Mouse (Mus musculus): ENCODE data around the gene Hmgb2. TPM values are rescaled to one million over a fixed set of nuclear protein-coding genes. Genes with fewer than 3 reads are reported as not detected.

Hmgb2 gene
- polyA plus RNA-seq, 1 experiment from 2014 or later = 251 TPM

DNA sequence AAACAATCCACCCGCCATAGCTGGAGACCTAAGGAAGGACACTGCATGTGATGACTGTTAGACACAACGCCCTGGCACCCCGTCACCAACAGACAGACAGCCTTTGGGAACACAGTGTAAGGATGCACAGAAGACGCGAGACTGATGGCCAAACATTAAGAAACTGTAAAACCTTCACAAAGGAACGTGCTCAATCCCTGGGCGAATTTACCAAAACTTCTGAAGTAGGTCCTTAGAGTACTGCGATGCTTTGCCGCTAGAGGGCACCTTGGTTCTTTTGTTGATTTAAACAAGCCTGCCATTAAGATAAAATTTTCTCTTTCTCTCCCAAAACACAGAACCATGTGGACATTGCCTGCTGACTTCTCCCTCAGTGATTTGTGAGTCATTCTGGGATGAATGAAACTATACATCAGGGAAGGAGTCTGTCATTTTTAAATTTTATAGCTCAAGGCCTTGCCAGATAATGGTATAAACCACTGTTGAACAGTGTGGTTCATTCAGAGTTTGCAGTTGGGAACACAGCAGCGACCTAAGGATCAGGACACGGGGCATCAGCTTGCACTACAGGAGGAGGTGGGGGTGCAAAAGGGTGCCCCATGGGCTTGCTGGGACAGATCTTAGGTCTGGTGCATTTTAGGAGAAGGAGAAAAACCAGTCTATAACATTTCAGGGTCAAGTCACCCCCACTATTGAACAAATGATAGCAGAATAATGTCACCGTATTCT lies 28.6 kb downstream of the Hmgb2 start:
- Histone ChIP-seq H3K27ac (ENCODE audit: low read length) (no peak overlapping the region), H3K4me3 (ENCODE audit: low read length) (no peak overlapping the region), H3K4me1 (ENCODE audit: control insufficient read depth, insufficient read depth, low read length) (no peaks in the 10 kb centered on the region; the same call in 1 of the 2 replicates), H3K9me3 (replicated peaks; ENCODE audit: control insufficient read depth, low read length) (no peaks in the 10 kb centered on the region; the same call in 1 of the 2 replicates), H3K36me3 (ENCODE audit: control insufficient read depth, insufficient read depth) (peaks cover 11% of the 10 kb centered on the region; the same call in 1 of the 2 replicates), H3K9ac (ENCODE audit: low read length) (no peak overlapping the region), H3K4me2 (ENCODE audit: low read depth, low read length) (no peak overlapping the region), H3K27me3 (ENCODE audit: control insufficient read depth, insufficient read depth, low read length) (no peaks in the 10 kb centered on the region)
- 42% methylated on average over 12 of the region's 12 CpGs for WGBS
- ATAC-seq (replicated peaks; ENCODE audit: extremely low read depth, insufficient read depth, low FRiP score) = peak; percentile 23

DNA sequence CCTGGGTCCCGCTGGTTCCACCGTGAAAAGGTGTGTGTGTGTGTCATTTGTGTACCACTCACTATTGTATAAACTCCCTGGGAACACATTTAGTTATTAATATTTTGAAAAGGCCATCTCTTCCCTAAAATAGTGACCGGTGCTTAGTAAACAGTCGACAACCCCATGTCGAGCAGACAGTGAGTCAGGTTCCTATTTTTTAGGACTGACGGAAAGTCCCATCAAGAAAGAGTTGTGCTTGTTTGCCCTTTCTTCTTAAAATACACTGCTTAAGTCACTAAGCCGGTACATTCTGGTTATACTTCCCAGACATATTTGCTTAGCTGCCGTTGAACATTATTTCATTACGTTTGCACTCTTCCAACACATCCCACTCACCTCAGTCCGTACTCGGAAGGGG lies 29.2 kb downstream of the Hmgb2 start:
- Histone ChIP-seq H3K9me3 (replicated peaks; ENCODE audit: control insufficient read depth, low read length) (no peaks in the 10 kb centered on the region), H3K4me1 (ENCODE audit: control insufficient read depth, insufficient read depth, low read length) (no peaks in the 10 kb centered on the region; the same call in 1 of the 2 replicates), H3K9ac (ENCODE audit: low read length) (no peak overlapping the region), H3K27ac (ENCODE audit: low read length) (no peak overlapping the region), H3K27me3 (ENCODE audit: control insufficient read depth, insufficient read depth, low read length) (no peaks in the 10 kb centered on the region), H3K36me3 (ENCODE audit: control insufficient read depth, insufficient read depth) (peaks cover 5% of the 10 kb centered on the region; the same call in 1 of the 2 replicates), H3K4me3 (ENCODE audit: low read length) (no peak overlapping the region), H3K4me2 (ENCODE audit: low read depth, low read length) (no peak overlapping the region)
- ATAC-seq (replicated peaks; ENCODE audit: extremely low read depth, insufficient read depth, low FRiP score) = no peak
- 83% methylated on average over 11 of the region's 11 CpGs for WGBS

DNA sequence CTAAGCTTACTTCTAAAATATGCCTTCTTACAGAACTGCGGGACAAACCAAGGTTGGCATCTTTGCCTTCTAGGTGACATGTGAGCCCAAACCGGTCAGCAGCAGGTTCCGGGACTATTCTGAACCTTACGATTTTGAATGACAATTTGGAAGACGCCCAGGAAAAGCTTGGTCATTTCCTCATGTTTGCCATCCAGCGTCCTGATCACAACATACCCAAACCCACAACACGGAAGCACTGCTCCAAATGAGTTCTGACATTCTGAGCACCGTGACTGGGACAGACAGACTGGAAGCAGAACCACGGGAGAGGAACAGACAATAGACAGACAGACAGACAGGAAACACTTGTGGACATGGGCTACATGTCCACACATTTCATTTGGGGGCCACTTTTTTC lies 29.7 kb downstream of the Hmgb2 start:
- Histone ChIP-seq H3K27me3 (ENCODE audit: control insufficient read depth, insufficient read depth, low read length) (no peaks in the 10 kb centered on the region), H3K27ac (ENCODE audit: low read length) (no peak overlapping the region), H3K9ac (ENCODE audit: low read length) (no peak overlapping the region), H3K4me2 (ENCODE audit: low read depth, low read length) (no peak overlapping the region), H3K36me3 (ENCODE audit: control insufficient read depth, insufficient read depth) (0 out of 2 replicates have a peak, but pooled peaks cover under 1% of the 10 kb centered on the region), H3K4me3 (ENCODE audit: low read length) (no peak overlapping the region), H3K4me1 (ENCODE audit: control insufficient read depth, insufficient read depth, low read length) (no peaks in the 10 kb centered on the region; the same call in 1 of the 2 replicates), H3K9me3 (replicated peaks; ENCODE audit: control insufficient read depth, low read length) (no peaks in the 10 kb centered on the region)
- no peak for ATAC-seq (replicated peaks; ENCODE audit: extremely low read depth, insufficient read depth, low FRiP score)
- WGBS = 75% methylated on average over 9 of the region's 9 CpGs

DNA sequence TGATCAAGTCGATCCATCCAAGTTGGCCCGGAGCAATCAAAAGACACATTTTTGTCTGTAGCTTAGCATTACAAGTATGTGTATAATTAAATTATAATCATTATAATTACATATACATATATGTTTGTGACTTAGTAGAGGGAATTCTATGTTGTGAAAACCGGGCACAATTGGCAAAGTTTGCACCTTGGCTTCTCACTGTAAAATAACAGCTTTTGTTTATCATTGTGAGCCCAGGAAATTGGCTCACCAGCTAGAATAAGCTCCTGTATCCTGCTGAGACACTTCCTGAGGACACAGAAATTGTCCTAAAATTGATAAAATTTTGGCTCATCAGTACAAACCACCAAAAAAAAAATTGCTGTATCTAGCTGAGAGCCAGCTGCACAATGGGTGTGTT lies 34.7 kb downstream of the Hmgb2 start:
- no peak overlapping the region for H3K27ac ChIP-seq (ENCODE audit: low read length)

DNA sequence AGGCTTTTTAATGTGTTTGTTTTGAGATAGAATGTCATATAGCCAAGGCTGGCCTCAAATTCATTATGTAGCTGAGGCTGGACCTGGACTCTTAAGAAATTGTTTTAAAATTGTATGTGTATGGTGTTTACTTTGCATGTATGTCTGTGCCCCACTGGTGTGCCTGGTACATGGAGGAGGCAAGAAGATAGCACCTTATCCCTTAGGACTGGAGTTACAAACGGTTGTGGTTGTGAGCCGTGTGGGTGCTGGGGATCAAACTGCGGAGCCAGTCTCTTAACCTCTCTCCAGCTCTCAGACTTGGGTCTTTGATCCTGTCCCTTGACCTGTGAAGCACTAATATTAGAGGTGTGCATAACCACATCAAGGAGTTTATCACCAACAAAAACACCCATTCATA lies 35.1 kb downstream of the Hmgb2 start:
- Histone ChIP-seq H3K4me2 (ENCODE audit: low read depth, low read length) (no peak overlapping the region), H3K36me3 (ENCODE audit: control insufficient read depth, insufficient read depth) (no peaks in the 10 kb centered on the region), H3K27ac (ENCODE audit: low read length) (no peak overlapping the region), H3K9me3 (replicated peaks; ENCODE audit: control insufficient read depth, low read length) (no peaks in the 10 kb centered on the region), H3K27me3 (ENCODE audit: control insufficient read depth, insufficient read depth, low read length) (no peaks in the 10 kb centered on the region), H3K4me3 (ENCODE audit: low read length) (no peak overlapping the region), H3K4me1 (ENCODE audit: control insufficient read depth, insufficient read depth, low read length) (no peaks in the 10 kb centered on the region), H3K9ac (ENCODE audit: low read length) (no peak overlapping the region)
- WGBS = 83% methylated on average over 3 of the region's 3 CpGs
- ATAC-seq (replicated peaks; ENCODE audit: extremely low read depth, insufficient read depth, low FRiP score) = no peak

More for the DNA sequence above, 34.7 kb downstream of the Hmgb2 start:
- Histone ChIP-seq H3K27me3 (ENCODE audit: control insufficient read depth, insufficient read depth, low read length) (no peaks in the 10 kb centered on the region), H3K4me2 (ENCODE audit: low read depth, low read length) (no peak overlapping the region), H3K4me3 (ENCODE audit: low read length) (no peak overlapping the region), H3K36me3 (ENCODE audit: control insufficient read depth, insufficient read depth) (no peaks in the 10 kb centered on the region), H3K9me3 (replicated peaks; ENCODE audit: control insufficient read depth, low read length) (no peaks in the 10 kb centered on the region), H3K9ac (ENCODE audit: low read length) (no peak overlapping the region), H3K4me1 (ENCODE audit: control insufficient read depth, insufficient read depth, low read length) (no peaks in the 10 kb centered on the region)
- 86% methylated on average over 3 of the region's 3 CpGs for WGBS
- no peak for ATAC-seq (replicated peaks; ENCODE audit: extremely low read depth, insufficient read depth, low FRiP score)

DNA sequence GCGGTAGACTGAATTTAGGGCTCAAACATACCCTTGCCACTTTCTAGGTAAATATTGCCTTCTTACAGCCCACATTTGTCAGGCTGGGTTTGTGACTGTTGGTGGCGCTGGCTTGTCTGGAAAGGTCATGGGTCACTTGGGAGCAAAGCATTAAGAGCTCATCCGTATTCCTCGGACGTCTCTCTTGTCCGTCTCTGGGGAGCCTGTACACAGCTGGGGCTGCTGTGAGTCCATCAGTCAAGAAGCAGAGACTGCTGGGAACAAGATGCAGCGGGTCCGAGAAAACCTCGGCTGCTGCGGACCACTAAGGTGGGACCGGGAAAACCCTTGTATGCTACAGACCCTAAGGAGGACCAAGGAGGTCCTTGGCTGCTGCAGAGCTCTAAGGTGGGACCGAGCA lies 35.9 kb downstream of the Hmgb2 start:
- ATAC-seq (replicated peaks; ENCODE audit: extremely low read depth, insufficient read depth, low FRiP score) = no peak
- 76% methylated on average over 12 of the region's 12 CpGs for WGBS
- Histone ChIP-seq H3K36me3 (ENCODE audit: control insufficient read depth, insufficient read depth) (no peaks in the 10 kb centered on the region), H3K27me3 (ENCODE audit: control insufficient read depth, insufficient read depth, low read length) (no peaks in the 10 kb centered on the region), H3K27ac (ENCODE audit: low read length) (no peak overlapping the region), H3K9me3 (replicated peaks; ENCODE audit: control insufficient read depth, low read length) (no peaks in the 10 kb centered on the region), H3K4me3 (ENCODE audit: low read length) (no peak overlapping the region), H3K4me1 (ENCODE audit: control insufficient read depth, insufficient read depth, low read length) (no peaks in the 10 kb centered on the region), H3K9ac (ENCODE audit: low read length) (no peak overlapping the region), H3K4me2 (ENCODE audit: low read depth, low read length) (no peak overlapping the region)

DNA sequence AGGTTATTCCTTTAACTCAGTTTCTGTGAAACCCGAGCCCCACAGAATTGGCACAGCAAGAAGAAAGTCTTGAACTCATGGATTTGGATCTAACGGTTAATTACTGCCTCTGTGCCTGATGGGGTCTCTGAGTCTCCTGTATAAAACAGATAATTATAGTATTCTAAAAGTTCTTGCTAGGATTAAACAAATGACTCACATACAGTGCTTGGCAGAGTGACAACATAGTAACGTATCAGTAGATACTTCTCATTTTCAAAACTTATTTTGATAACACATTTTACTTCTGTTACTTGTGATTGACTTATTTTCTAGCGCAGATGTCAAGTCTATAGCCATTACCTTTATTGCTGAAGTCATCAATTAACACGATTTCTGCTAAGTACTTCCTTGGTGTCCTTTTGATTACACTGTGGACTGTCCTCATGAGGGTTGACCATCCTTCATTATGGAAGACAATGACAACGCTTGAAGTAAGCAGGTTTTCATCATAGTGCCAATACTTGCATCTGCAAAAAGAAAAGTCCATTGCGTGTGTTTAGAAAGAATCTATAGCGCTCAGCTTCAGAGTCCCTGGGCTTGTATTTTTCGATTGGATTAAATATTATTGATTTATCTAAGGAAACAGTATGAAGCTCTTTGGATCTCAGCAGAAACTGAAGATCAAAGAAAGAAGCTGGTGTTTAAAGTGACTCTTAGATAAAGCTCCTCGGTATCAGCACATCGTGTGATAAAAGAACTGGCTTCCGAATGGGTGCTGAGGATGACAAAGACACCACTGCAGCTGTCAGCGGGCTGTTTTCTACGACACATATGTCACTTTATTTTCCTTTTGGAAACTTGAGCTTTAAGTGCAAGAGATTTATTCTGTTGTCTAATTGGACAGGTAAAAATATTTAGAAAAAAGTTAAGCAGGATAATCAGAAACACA lies 40.7 kb downstream of the Hmgb2 start:
- WGBS = 70% methylated on average over 14 of the region's 14 CpGs
- ATAC-seq (replicated peaks; ENCODE audit: extremely low read depth, insufficient read depth, low FRiP score) = no peak
- no peak overlapping the region for H3K9ac ChIP-seq (ENCODE audit: low read length)
- H3K27ac ChIP-seq (ENCODE audit: low read length) = no peak overlapping the region
- H3K27me3 ChIP-seq (ENCODE audit: control insufficient read depth, insufficient read depth, low read length) = no peaks in the 10 kb centered on the region
- H3K4me3 ChIP-seq (ENCODE audit: low read length) = no peak overlapping the region
- H3K36me3 ChIP-seq (ENCODE audit: control insufficient read depth, insufficient read depth) = no peaks in the 10 kb centered on the region
- no peaks in the 10 kb centered on the region for H3K9me3 ChIP-seq (replicated peaks; ENCODE audit: control insufficient read depth, low read length)
- no peaks in the 10 kb centered on the region for H3K4me1 ChIP-seq (ENCODE audit: control insufficient read depth, insufficient read depth, low read length)
- H3K4me2 ChIP-seq (ENCODE audit: low read depth, low read length) = no peak overlapping the region

DNA sequence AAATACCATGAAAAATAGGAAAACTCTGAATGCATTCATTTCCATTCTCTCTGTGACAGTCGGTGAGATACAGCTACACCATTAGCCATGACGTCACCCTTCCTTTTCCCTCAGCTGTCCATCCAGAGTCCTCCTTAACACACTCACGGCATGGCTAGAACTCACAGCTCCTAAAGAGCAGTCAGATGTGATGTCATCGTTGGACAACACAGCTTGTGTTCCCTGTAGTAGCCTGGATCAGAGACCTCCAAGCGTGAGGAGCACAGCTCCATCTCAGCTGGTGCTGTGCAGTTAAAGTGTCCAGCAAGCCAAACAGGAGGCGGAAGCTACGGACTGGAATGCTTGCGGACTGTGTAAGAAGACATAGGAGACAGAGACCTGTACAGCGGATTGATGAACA lies 49.2 kb downstream of the Hmgb2 start:
- 77% methylated on average over 9 of the region's 9 CpGs for WGBS
- ATAC-seq (replicated peaks; ENCODE audit: extremely low read depth, insufficient read depth, low FRiP score) = no peak
- no peaks in the 10 kb centered on the region for H3K27me3 ChIP-seq (ENCODE audit: control insufficient read depth, insufficient read depth, low read length)

DNA sequence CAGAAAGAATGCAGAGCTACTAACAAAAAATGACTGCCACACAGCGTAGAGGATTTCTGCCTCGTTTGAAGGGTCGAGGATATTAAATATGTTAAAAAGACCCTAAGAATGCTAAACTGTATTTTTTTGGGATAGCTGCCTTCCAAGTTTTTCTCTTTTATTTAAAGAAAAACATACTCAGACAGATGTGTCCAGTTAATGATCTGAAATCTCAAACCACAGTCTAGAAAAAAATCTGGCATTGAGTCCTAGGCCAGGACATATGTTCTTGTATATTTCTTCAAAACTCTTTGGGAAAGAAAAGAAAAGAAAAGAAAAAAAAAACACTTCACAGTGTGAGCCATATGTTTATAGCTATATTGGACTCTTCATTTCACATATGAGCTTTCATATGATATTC lies 51.0 kb downstream of the Hmgb2 start:
- Histone ChIP-seq H3K4me1 (ENCODE audit: control insufficient read depth, insufficient read depth, low read length) (no peaks in the 10 kb centered on the region; the same call in 1 of the 2 replicates), H3K36me3 (ENCODE audit: control insufficient read depth, insufficient read depth) (no peaks in the 10 kb centered on the region), H3K4me3 (ENCODE audit: low read length) (no peak overlapping the region), H3K4me2 (ENCODE audit: low read depth, low read length) (no peak overlapping the region), H3K9me3 (replicated peaks; ENCODE audit: control insufficient read depth, low read length) (no peaks in the 10 kb centered on the region), H3K9ac (ENCODE audit: low read length) (no peak overlapping the region), H3K27me3 (ENCODE audit: control insufficient read depth, insufficient read depth, low read length) (no peaks in the 10 kb centered on the region), H3K27ac (ENCODE audit: low read length) (no peak overlapping the region)
- ATAC-seq (replicated peaks; ENCODE audit: extremely low read depth, insufficient read depth, low FRiP score) = no peak
- WGBS = 79% methylated on average over 3 of the region's 3 CpGs

More for the DNA sequence above, 49.2 kb downstream of the Hmgb2 start:
- H3K36me3 ChIP-seq (ENCODE audit: control insufficient read depth, insufficient read depth) = no peaks in the 10 kb centered on the region
- no peaks in the 10 kb centered on the region; the same call in 1 of the 2 replicates for H3K4me1 ChIP-seq (ENCODE audit: control insufficient read depth, insufficient read depth, low read length)
- H3K9ac ChIP-seq (ENCODE audit: low read length) = no peak overlapping the region
- H3K27ac ChIP-seq (ENCODE audit: low read length) = no peak overlapping the region
- no peaks in the 10 kb centered on the region for H3K9me3 ChIP-seq (replicated peaks; ENCODE audit: control insufficient read depth, low read length)
- H3K4me2 ChIP-seq (ENCODE audit: low read depth, low read length) = no peak overlapping the region
- H3K4me3 ChIP-seq (ENCODE audit: low read length) = no peak overlapping the region
